Mouse (Mus musculus): ENCODE results near the gene Cd81. TPM values are rescaled to one million over a fixed set of nuclear protein-coding genes. Genes with fewer than 3 reads are reported as not detected.

Gene Cd81
- total and polyA plus RNA-seq, 2 experiments from 2014 or later = 511 to 542 TPM

DNA sequence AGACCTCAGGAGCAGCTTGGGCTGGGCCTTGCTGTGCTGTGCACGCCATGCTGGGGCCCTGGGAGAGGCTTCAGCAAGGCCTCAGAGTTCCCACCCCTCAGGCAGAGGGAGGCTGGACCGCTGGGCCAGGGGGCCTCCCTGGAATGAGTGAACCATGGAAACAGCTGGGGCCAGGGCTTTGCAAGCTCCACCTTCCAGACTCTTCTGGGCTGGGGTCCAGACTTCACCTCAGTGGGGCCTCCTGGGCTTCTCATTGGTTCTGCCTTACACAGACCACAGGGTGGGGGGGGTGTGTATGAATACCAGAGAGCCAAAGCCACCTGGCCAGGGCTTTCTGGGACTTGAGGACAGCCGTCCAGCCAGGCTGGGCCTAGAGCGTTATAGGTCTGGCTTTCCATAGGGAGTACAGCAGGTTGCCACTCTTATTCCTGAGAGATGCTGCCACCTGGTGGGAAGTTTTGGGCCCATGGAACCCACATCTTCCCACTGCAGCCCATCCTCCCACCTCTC, 34.6 kb downstream of the Cd81 start:
- Histone ChIP-seq H3K9ac (replicated peaks; ENCODE audit: low read length, poor library complexity, severe bottlenecking) (no peak overlapping the region), H3K27me3 (ENCODE audit: insufficient read depth, low read length) (no peaks in the 10 kb centered on the region), H3K4me1 (ENCODE audit: insufficient read depth, low read length) (no peaks in the 10 kb centered on the region), H3K9me3 (ENCODE audit: low read length) (no peaks in the 10 kb centered on the region), H3K4me2 (ENCODE audit: low read depth, low read length, poor library complexity, severe bottlenecking) (no peak overlapping the region), H3K36me3 (ENCODE audit: insufficient read depth, low read length) (no peaks in the 10 kb centered on the region), H3K27ac (ENCODE audit: low read depth, low read length) (no peak overlapping the region), H3K4me3 (ENCODE audit: low read depth, low read length) (no peak overlapping the region)
- ATAC-seq (ENCODE audit: low FRiP score) (peak; percentile 42; the same call in 1 of the 2 replicates), DNase-seq (ENCODE audit: low spot score) (peak; percentile 27)
- 40% methylated on average over 4 of the region's 4 CpGs for WGBS
- peak; percentile 61 for TF ChIP-seq CTCF (IDR thresholded peaks at IDR 0.05)

DNA sequence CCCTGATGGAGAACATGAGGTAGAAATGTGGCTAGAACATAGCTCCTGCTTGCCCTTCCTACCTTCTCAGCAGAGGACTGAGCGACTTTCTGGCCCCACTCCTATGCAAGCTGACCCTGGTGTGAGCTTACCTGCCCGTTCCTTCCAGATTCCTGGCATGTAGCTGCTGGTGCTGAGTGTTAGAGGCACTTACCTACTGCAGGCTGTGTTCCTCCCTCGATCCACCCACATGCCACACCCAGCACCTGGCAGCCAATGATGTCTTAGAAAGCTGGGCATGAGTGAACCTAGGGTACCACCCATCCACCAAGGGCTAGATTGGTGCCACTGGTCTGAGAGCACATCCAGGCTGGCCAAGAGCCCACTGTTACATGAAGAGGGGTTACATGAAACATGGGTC, 41.3 kb downstream of the Cd81 start:
- Histone ChIP-seq H3K9me3 (ENCODE audit: low read length) (no peaks in the 10 kb centered on the region), H3K9ac (replicated peaks; ENCODE audit: low read length, poor library complexity, severe bottlenecking) (no peak overlapping the region), H3K36me3 (ENCODE audit: insufficient read depth, low read length) (no peaks in the 10 kb centered on the region), H3K27ac (ENCODE audit: low read depth, low read length) (no peak overlapping the region), H3K4me3 (ENCODE audit: low read depth, low read length) (no peak overlapping the region), H3K4me1 (ENCODE audit: insufficient read depth, low read length) (no peaks in the 10 kb centered on the region), H3K27me3 (ENCODE audit: insufficient read depth, low read length) (no peaks in the 10 kb centered on the region), H3K4me2 (ENCODE audit: low read depth, low read length, poor library complexity, severe bottlenecking) (no peak overlapping the region)
- no peak for TF ChIP-seq CTCF (IDR thresholded peaks at IDR 0.05)
- 66% methylated on average over 3 of the region's 3 CpGs for WGBS
- ATAC-seq (ENCODE audit: low FRiP score) (no peak), DNase-seq (ENCODE audit: low spot score) (no peak)

DNA sequence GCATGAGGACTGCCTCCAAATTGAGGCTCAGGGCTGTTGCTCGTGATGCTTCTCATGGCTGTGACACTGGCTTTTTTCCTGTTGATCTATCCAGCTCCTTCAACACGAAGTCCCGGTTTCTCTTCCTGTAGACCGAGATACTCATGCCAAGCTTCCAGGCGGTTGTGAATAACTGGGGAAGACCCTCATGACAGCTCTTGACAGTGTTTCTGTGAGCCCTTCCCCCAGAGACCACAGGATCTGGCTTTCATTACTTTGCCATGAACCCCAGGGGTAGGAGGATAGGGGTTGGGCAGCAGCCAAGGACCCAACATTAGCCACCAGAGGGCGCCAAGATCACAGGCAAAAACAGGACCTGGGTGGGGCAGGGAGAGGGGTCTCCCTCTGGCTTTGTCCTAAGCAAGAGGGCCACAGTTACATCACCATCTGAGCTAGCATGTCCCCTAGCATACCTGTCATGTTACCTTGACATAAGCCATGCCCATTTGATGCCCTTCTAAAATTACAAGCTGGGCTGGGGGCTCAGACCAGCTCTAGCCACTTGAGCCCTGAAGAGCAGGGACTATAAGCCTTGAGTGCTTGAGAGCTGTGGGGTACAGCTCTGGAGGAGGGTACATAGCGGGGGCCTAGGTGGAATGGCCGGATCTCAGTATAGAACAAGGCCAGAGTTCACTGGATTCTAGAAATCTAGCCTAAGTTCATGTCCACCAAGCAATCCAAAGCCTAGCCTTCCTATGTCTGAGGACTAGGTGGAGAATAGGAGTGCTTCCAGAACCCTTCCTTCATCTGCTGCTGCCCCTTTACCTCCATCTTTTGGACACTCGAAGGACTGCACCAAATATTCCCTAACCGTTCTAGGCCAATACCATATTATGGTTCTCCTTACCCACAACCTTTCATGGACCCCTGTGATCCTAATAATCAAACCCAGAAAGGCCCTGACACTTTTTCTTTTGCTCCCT, 42.3 kb downstream of the Cd81 start, which contains the start of gene Trpm5:
Gene Trpm5 (minus strand): TSS at position 51 of the 962 bp plus-strand sequence.
- Histone ChIP-seq H3K27me3 (ENCODE audit: insufficient read depth, low read length) (no peaks in the 10 kb centered on the region), H3K27ac (ENCODE audit: low read depth, low read length) (no peak within 1 kb of the TSS), H3K9ac (replicated peaks; ENCODE audit: low read length, poor library complexity, severe bottlenecking) (no peak within 1 kb of the TSS), H3K4me3 (ENCODE audit: low read depth, low read length) (no peak within 1 kb of the TSS), H3K36me3 (ENCODE audit: insufficient read depth, low read length) (no peaks in the 10 kb centered on the region), H3K4me2 (ENCODE audit: low read depth, low read length, poor library complexity, severe bottlenecking) (no peak within 1 kb of the TSS), H3K9me3 (ENCODE audit: low read length) (no peaks in the 10 kb centered on the region), H3K4me1 (ENCODE audit: insufficient read depth, low read length) (no peaks in the 10 kb centered on the region)
- peak; percentile 74 for TF ChIP-seq CTCF (IDR thresholded peaks at IDR 0.05)
- DNase-seq (ENCODE audit: low spot score) = peak; percentile 40
- no peak; the same call in 1 of the 2 replicates for ATAC-seq (ENCODE audit: low FRiP score)
- WGBS = 48% methylated on average over 10 of the region's 10 CpGs

DNA sequence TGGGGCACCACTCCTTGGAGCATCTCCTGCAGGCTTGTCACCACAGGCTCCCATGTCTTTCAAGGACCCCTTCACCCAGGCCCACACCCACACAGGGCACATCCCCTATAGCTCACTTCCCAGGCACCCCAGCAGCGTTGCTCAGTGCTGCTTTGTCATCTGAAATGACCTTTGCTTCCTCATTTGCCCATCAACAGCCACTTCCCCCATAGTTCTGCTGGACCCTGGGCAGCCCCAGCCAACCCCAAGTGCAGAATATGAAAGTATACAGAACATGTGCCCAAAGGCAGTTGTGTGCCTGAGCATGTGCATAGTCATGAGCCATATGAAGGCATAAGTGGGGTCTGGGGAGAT, 43.0 kb downstream of the Cd81 start:
- WGBS = 55% methylated on average over 1 of the region's 1 CpGs
- H3K36me3 ChIP-seq (ENCODE audit: insufficient read depth, low read length) = no peaks in the 10 kb centered on the region
- no peak overlapping the region for H3K4me2 ChIP-seq (ENCODE audit: low read depth, low read length, poor library complexity, severe bottlenecking)
- no peak overlapping the region for H3K4me3 ChIP-seq (ENCODE audit: low read depth, low read length)
- H3K27ac ChIP-seq (ENCODE audit: low read depth, low read length) = no peak overlapping the region
- TF ChIP-seq CTCF (IDR thresholded peaks at IDR 0.05) = no peak
- H3K9ac ChIP-seq (replicated peaks; ENCODE audit: low read length, poor library complexity, severe bottlenecking) = no peak overlapping the region
- no peaks in the 10 kb centered on the region for H3K4me1 ChIP-seq (ENCODE audit: insufficient read depth, low read length)
- no peak for ATAC-seq (ENCODE audit: low FRiP score)
- H3K9me3 ChIP-seq (ENCODE audit: low read length) = no peaks in the 10 kb centered on the region
- no peaks in the 10 kb centered on the region for H3K27me3 ChIP-seq (ENCODE audit: insufficient read depth, low read length)
- DNase-seq (ENCODE audit: low spot score) = no peak

DNA sequence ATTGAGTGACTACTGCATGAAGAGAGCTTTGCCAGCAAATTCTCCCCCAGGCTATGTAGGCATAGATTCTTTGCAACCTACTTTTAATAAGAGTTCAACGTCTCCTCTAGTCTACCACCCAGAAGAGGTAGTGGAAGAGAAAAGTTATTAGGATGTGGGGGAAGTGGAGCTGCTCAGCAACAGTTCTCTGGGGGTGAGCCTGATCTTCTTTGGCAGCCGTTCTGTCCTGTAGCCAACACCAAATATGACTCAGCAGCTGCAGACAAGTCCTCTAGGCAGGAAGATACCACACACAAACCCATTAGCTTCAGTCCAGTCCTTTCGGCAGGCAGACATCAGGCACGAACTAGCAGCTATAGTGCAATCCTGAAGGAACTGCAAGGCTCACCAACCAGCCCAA, 48.2 kb downstream of the Cd81 start:
- Histone ChIP-seq H3K9me3 (ENCODE audit: low read length) (no peaks in the 10 kb centered on the region), H3K36me3 (ENCODE audit: insufficient read depth, low read length) (no peaks in the 10 kb centered on the region), H3K27ac (ENCODE audit: low read depth, low read length) (no peak overlapping the region), H3K4me3 (ENCODE audit: low read depth, low read length) (no peak overlapping the region), H3K4me1 (ENCODE audit: insufficient read depth, low read length) (no peaks in the 10 kb centered on the region), H3K4me2 (ENCODE audit: low read depth, low read length, poor library complexity, severe bottlenecking) (no peak overlapping the region), H3K27me3 (ENCODE audit: insufficient read depth, low read length) (peaks cover 2% of the 10 kb centered on the region; the same call in 1 of the 2 replicates), H3K9ac (replicated peaks; ENCODE audit: low read length, poor library complexity, severe bottlenecking) (no peak overlapping the region)
- ATAC-seq (ENCODE audit: low FRiP score) (no peak), DNase-seq (ENCODE audit: low spot score) (no peak)
- WGBS = 63% methylated on average over 4 of the region's 4 CpGs
- TF ChIP-seq CTCF (IDR thresholded peaks at IDR 0.05) = no peak

Data from midbrain, postnatal 0 days (tissue).